Mouse (Mus musculus) lung, adult 2 months (tissue): Measurements from ENCODE around the gene Vim.

Experiments used
- CTCF ChIP-seq: fragments of 200-500 bp; IDR thresholded peaks from 2 replicates; pipeline ENCODE4 v1.5.1; 2011; ENCODE audit warnings: mild to moderate bottlenecking, low read length, control low read depth; ENCODE audit not compliant: insufficient read depth
- POLR2A ChIP-seq: fragments of 200-500 bp; IDR thresholded peaks from 2 replicates; pipeline ENCODE4 v1.6.1; 2011; ENCODE audit warnings: low read depth, mild to moderate bottlenecking, control low read depth, low read length, borderline replicate concordance; ENCODE audit errors: extremely low read depth

- TF ChIP-seq CTCF (no peak), POLR2A (no peak)
Measured at GRCm38 (mm10) chr2:13539860-13540259, 33.9 kb upstream of the Vim start.
